Mouse (Mus musculus) left cerebral cortex, postnatal 10 days (tissue): ENCODE measurements around the gene Hopx. TPM values are rescaled to one million over a fixed set of nuclear protein-coding genes. Genes with fewer than 3 reads are reported as not detected.
A peak's percentile ranks its signal among the peaks of the same experiment; 100 is the strongest.

Experiments used
- DNase-seq, 2 experiments: peaks; one replicate each; pipeline ENCODE4 v3.0.0; 2021 to 2022; ENCODE audit warnings: low spot score in 2 of 2, mixed read lengths in 1 of 2; ENCODE audit errors: extremely low spot score in 1 of 2
- intact Hi-C: fragments of 180-260 bp; cut with DNase I; formaldehyde crosslinking; loops from one replicate; pipeline ENCODE4 v1.15.1; 2025
- total RNA-seq, 2 experiments: library from RNA; stranded (reverse); gene quantifications; 2 replicates each; pipeline ENCODE4 v1.2.3; 2021

Hopx gene
- total RNA-seq, 2 experiments from 2014 or later = 20.5 to 23.1 TPM

GRCm38 (mm10) chr5:77134961-77135360 lies 20.0 kb upstream of the Hopx start:
- intact Hi-C loops = no loop called here
- no peak for DNase-seq

- intact Hi-C loops = no loop called here
- DNase-seq = no peak
Observed at GRCm38 (mm10) chr5:77134465-77134864, 19.5 kb upstream of the Hopx start.

GRCm38 (mm10) chr5:77133960-77134359 lies 19.0 kb upstream of the Hopx start:
- DNase-seq = no peak
- intact Hi-C loops = no loop called here

GRCm38 (mm10) chr5:77132457-77133135 lies 17.7 kb upstream of the Hopx start:
- intact Hi-C loops = no loop called here
- no peak for DNase-seq

GRCm38 (mm10) chr5:77131879-77132278 lies 17.0 kb upstream of the Hopx start:
- DNase-seq = no peak
- intact Hi-C loops = no loop called here

GRCm38 (mm10) chr5:77130310-77131020 lies 15.5 kb upstream of the Hopx start:
- DNase-seq = no peak
- intact Hi-C loops = no loop called here

GRCm38 (mm10) chr5:77129907-77130306 lies 15.0 kb upstream of the Hopx start:
- DNase-seq = no peak
- intact Hi-C loops = no loop called here

GRCm38 (mm10) chr5:77128854-77129253 lies 13.9 kb upstream of the Hopx start:
- intact Hi-C loops = no loop called here
- DNase-seq = no peak

GRCm38 (mm10) chr5:77126415-77126968 lies 11.6 kb upstream of the Hopx start:
- no peak for DNase-seq
- intact Hi-C loops = no loop called here

- peak in 1 of 2 experiments; percentile 36 for DNase-seq
- intact Hi-C loops = no loop called here
Observed at GRCm38 (mm10) chr5:77124817-77125283, 9.9 kb upstream of the Hopx start.

- intact Hi-C loops = no loop called here
- DNase-seq = no peak
Observed at GRCm38 (mm10) chr5:77124165-77124564, 9.2 kb upstream of the Hopx start.

- intact Hi-C loops = no loop called here
Observed at GRCm38 (mm10) chr5:77123597-77123996, 8.7 kb upstream of the Hopx start.

GRCm38 (mm10) chr5:77122254-77123192 lies 7.6 kb upstream of the Hopx start:
- intact Hi-C loops = no loop called here
- DNase-seq = peak in 1 of 2 experiments; percentile 72

More at GRCm38 (mm10) chr5:77123597-77123996, 8.7 kb upstream of the Hopx start:
- DNase-seq = no peak

- no peak for DNase-seq
- intact Hi-C loops = no loop called here
Observed at GRCm38 (mm10) chr5:77120701-77121100, 5.8 kb upstream of the Hopx start.

GRCm38 (mm10) chr5:77119475-77120422 lies 4.8 kb upstream of the Hopx start:
- intact Hi-C loops = no loop called here
- no peak for DNase-seq

GRCm38 (mm10) chr5:77115732-77116131 lies 811 bp upstream of the Hopx start:
- no peak for DNase-seq
- intact Hi-C loops = no loop called here

- no peak for DNase-seq
- intact Hi-C loops = no loop called here
Observed at GRCm38 (mm10) chr5:77113773-77114172, 1.1 kb downstream of the Hopx start.

GRCm38 (mm10) chr5:77112066-77112465 lies 2.9 kb downstream of the Hopx start:
- no peak for DNase-seq
- intact Hi-C loops = no loop called here
